ENCODE assay signal across 22 mouse cellular contexts in the genomic region with DNA sequence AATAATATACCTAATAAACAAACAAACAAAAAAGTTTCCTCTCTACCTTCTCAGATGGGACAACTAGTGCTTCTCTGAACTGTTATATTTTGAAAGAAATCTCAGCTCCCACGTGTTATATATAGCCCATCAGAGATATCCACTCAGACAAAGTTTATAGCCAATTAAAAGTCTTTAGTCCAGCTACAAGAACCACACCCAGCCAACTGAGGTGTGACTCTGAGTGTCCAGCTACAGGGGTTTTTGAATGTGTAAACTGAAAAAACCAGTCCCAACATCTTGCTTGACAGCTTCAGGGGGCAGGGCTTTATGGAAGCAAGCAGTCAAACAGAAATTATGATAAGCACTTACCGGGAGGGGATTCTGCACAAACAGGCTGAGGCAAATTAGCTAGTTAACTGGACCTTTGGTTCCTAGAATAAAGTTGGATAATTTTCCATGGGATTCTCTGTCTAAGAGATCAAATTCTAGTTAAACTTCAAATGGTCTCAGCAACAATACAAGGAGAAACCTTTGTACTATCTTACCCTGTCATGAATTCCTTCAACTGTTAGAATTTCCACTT. TPM values are rescaled to one million over a fixed set of nuclear protein-coding genes. Genes with fewer than 3 reads are reported as not detected.
DNase-seq lines count a peak whose midpoint lies in the region; ATAC-seq and TF ChIP-seq lines count a peak whose summit lies in the region.
"Had no signal": no experiment of that assay in that cellular context is flagged by ENCODE, and none has a peak within 500 bp of the region (broad histone marks: within the 10 kb centered on the region; RNA-seq: fewer than 3 reads in every experiment).

No protein-coding gene starts in this region.

- no peak overlapping the region for H3K4me2 ChIP-seq in intestine, embryonic 14.5 days (ENCODE audit: low read length)
- H3K4me2 ChIP-seq in intestine, postnatal 0 days (replicated peaks; ENCODE audit: low read depth): no peak overlapping the region
- H3K4me2 ChIP-seq in kidney, embryonic 15.5 days: no peak overlapping the region
- no peak overlapping the region for H3K4me2 ChIP-seq in intestine, embryonic 15.5 days (replicated peaks)
- H3K4me2 ChIP-seq in stomach, embryonic 16.5 days (ENCODE audit: low read depth, low read length): no peak overlapping the region
- H3K4me2 ChIP-seq: embryonic facial prominence, embryonic 15.5 days; heart, embryonic 12.5 days had no signal

- no peak for DNase-seq in intestine, embryonic 14.5 days (ENCODE audit: low spot score)
- DNase-seq in kidney, postnatal 14 days: peak; percentile 28
- no peak for DNase-seq in heart, adult 9 months (ENCODE audit: low spot score in 2 of 2)
- DNase-seq: adrenal gland, adult 8-10 months; adrenal gland, postnatal 36 days; B cell, adult 2 months; cerebellum, adult 2 months; cerebellum, postnatal 10 days; embryo, embryonic 11 days; gastrocnemius, postnatal 14 days; heart, adult 2 months had no signal

- 66% methylated on average over 2 of the region's 2 CpGs for WGBS in intestine, embryonic 14.5 days
- 30% methylated on average over 2 of the region's 2 CpGs for WGBS in intestine, postnatal 0 days
- 69% methylated on average over 2 of the region's 2 CpGs for WGBS in kidney, embryonic 15.5 days
- 51% methylated on average over 2 of the region's 2 CpGs for WGBS in intestine, embryonic 15.5 days
- WGBS in stomach, embryonic 16.5 days: 46% methylated on average over 2 of the region's 2 CpGs

- ATAC-seq in intestine, embryonic 14.5 days (replicated peaks; ENCODE audit: low FRiP score, low TSS enrichment, low read depth): peak; percentile 55
- ATAC-seq in intestine, postnatal 0 days: no peak
- ATAC-seq in kidney, embryonic 15.5 days (replicated peaks; ENCODE audit: low FRiP score): no peak
- peak; percentile 78 for ATAC-seq in intestine, embryonic 15.5 days
- peak; percentile 62 for ATAC-seq in stomach, embryonic 16.5 days (ENCODE audit: insufficient read depth, low FRiP score)
- ATAC-seq: forebrain, embryonic 14.5 days had no signal

- H3K27ac ChIP-seq in intestine, embryonic 14.5 days (ENCODE audit: low read depth): no peak overlapping the region
- H3K27ac ChIP-seq in intestine, postnatal 0 days (ENCODE audit: low read depth, low read length): no peak overlapping the region
- H3K27ac ChIP-seq in kidney, embryonic 15.5 days: no peak overlapping the region
- H3K27ac ChIP-seq in intestine, embryonic 15.5 days: no peak overlapping the region
- no peak overlapping the region for H3K27ac ChIP-seq in stomach, embryonic 16.5 days (ENCODE audit: low read length)
- H3K27ac ChIP-seq: embryonic facial prominence, embryonic 15.5 days; forebrain, embryonic 10.5 days; heart, adult 2 months; hindbrain, embryonic 10.5 days had no signal

- no peak overlapping the region for H3K9ac ChIP-seq in intestine, embryonic 14.5 days (ENCODE audit: low read length)
- no peak overlapping the region for H3K9ac ChIP-seq in intestine, postnatal 0 days (ENCODE audit: low read depth, low read length)
- H3K9ac ChIP-seq in kidney, embryonic 15.5 days: no peak overlapping the region
- no peak overlapping the region for H3K9ac ChIP-seq in intestine, embryonic 15.5 days
- H3K9ac ChIP-seq in stomach, embryonic 16.5 days (ENCODE audit: low read length): no peak overlapping the region
- H3K9ac ChIP-seq: embryonic facial prominence, embryonic 15.5 days; heart, embryonic 12.5 days had no signal

- no peak overlapping the region for H3K4me3 ChIP-seq in intestine, embryonic 14.5 days (ENCODE audit: low read depth, low read length)
- H3K4me3 ChIP-seq in intestine, postnatal 0 days (ENCODE audit: low read depth, low read length): no peak overlapping the region
- H3K4me3 ChIP-seq in kidney, embryonic 15.5 days (replicated peaks): no peak overlapping the region
- no peak overlapping the region for H3K4me3 ChIP-seq in intestine, embryonic 15.5 days (replicated peaks)
- no peak overlapping the region for H3K4me3 ChIP-seq in stomach, embryonic 16.5 days (replicated peaks; ENCODE audit: low read length)
- H3K4me3 ChIP-seq: embryonic facial prominence, embryonic 15.5 days; erythroblast, embryonic 14.5 days; forebrain, embryonic 10.5 days; heart, adult 2 months; heart, embryonic 12.5 days; hindbrain, embryonic 10.5 days had no signal

- no peaks in the 10 kb centered on the region for H3K9me3 ChIP-seq in intestine, embryonic 14.5 days (ENCODE audit: control insufficient read depth, low read length)
- no peaks in the 10 kb centered on the region for H3K9me3 ChIP-seq in intestine, postnatal 0 days (ENCODE audit: control insufficient read depth)
- H3K9me3 ChIP-seq in kidney, embryonic 15.5 days (replicated peaks): no peaks in the 10 kb centered on the region
- no peaks in the 10 kb centered on the region for H3K9me3 ChIP-seq in intestine, embryonic 15.5 days
- H3K9me3 ChIP-seq in stomach, embryonic 16.5 days (replicated peaks; ENCODE audit: control insufficient read depth, low read length): no peaks in the 10 kb centered on the region
- H3K9me3 ChIP-seq: embryonic facial prominence, embryonic 15.5 days; forebrain, embryonic 10.5 days; G1E; heart, embryonic 12.5 days; hindbrain, embryonic 10.5 days had no signal

- no peaks in the 10 kb centered on the region for H3K27me3 ChIP-seq in intestine, embryonic 14.5 days (replicated peaks; ENCODE audit: control insufficient read depth, insufficient read depth, low read length)
- H3K27me3 ChIP-seq in intestine, postnatal 0 days (replicated peaks; ENCODE audit: control insufficient read depth, insufficient read depth, low read length): no peaks in the 10 kb centered on the region
- H3K27me3 ChIP-seq in kidney, embryonic 15.5 days: no peaks in the 10 kb centered on the region
- no peaks in the 10 kb centered on the region for H3K27me3 ChIP-seq in intestine, embryonic 15.5 days (replicated peaks)
- H3K27me3 ChIP-seq in stomach, embryonic 16.5 days (ENCODE audit: control insufficient read depth, insufficient read depth, low read length): no peaks in the 10 kb centered on the region
- H3K27me3 ChIP-seq: embryonic facial prominence, embryonic 15.5 days; heart, embryonic 12.5 days had no signal

- no peaks in the 10 kb centered on the region for H3K36me3 ChIP-seq in intestine, embryonic 14.5 days (ENCODE audit: control insufficient read depth, insufficient read depth, low read length)
- no peaks in the 10 kb centered on the region for H3K36me3 ChIP-seq in intestine, postnatal 0 days (ENCODE audit: control insufficient read depth, insufficient read depth)
- no peaks in the 10 kb centered on the region for H3K36me3 ChIP-seq in kidney, embryonic 15.5 days
- H3K36me3 ChIP-seq in intestine, embryonic 15.5 days: no peaks in the 10 kb centered on the region
- no peaks in the 10 kb centered on the region for H3K36me3 ChIP-seq in stomach, embryonic 16.5 days (ENCODE audit: control insufficient read depth, insufficient read depth, low read length)
- H3K36me3 ChIP-seq: embryonic facial prominence, embryonic 15.5 days; forebrain, embryonic 10.5 days; G1E; heart, embryonic 12.5 days; hindbrain, embryonic 10.5 days had no signal

- no peaks in the 10 kb centered on the region for H3K4me1 ChIP-seq in intestine, embryonic 14.5 days (replicated peaks; ENCODE audit: control insufficient read depth, insufficient read depth, low read length)
- no peaks in the 10 kb centered on the region for H3K4me1 ChIP-seq in intestine, postnatal 0 days (replicated peaks; ENCODE audit: control insufficient read depth, insufficient read depth, low read length)
- no peaks in the 10 kb centered on the region for H3K4me1 ChIP-seq in kidney, embryonic 15.5 days
- H3K4me1 ChIP-seq in intestine, embryonic 15.5 days (replicated peaks): no peaks in the 10 kb centered on the region
- H3K4me1 ChIP-seq in stomach, embryonic 16.5 days (ENCODE audit: control insufficient read depth, insufficient read depth, low read length): no peaks in the 10 kb centered on the region
- H3K4me1 ChIP-seq: embryonic facial prominence, embryonic 15.5 days; heart, embryonic 12.5 days had no signal

- TF ChIP-seq CTCF in intestine, postnatal 0 days (IDR thresholded peaks at IDR 0.05; ENCODE audit: low read depth): no peak

RNA-seq across cellular contexts. Expression of a gene that starts 6.8 kb away (rescaled TPM):
- polyA plus RNA-seq in intestine, embryonic 14.5 days (2014; fragmentation: Nextera tagmentation; extraction: Ambion mirVana): 33.6 and 33.9 TPM in 2 replicates
- polyA plus RNA-seq in intestine, postnatal 0 days (2015; fragmentation: Nextera tagmentation; extraction: Ambion mirVana): 30.5 and 31.9 TPM in 2 replicates
- polyA plus RNA-seq in kidney, embryonic 15.5 days (2015; fragmentation: Nextera tagmentation; extraction: Ambion mirVana): 35.5 and 41.0 TPM in 2 replicates
- polyA plus RNA-seq in intestine, embryonic 15.5 days (2015; fragmentation: Nextera tagmentation; extraction: Ambion mirVana): 27.0 and 34.8 TPM in 2 replicates
- polyA plus RNA-seq in stomach, embryonic 16.5 days (2015; fragmentation: Nextera tagmentation; extraction: Ambion mirVana): 38.3 and 41.3 TPM in 2 replicates

Comparison
In these comparisons a context has a peak if more than half of its experiments do, and no peak if none do; other contexts are left out.
1. ATAC-seq: peak in intestine, embryonic 14.5 days (single experiment), intestine, embryonic 15.5 days (single experiment) and stomach, embryonic 16.5 days (single experiment); none in intestine, postnatal 0 days (single experiment) and kidney, embryonic 15.5 days (single experiment).